Mouse (Mus musculus): ENCODE measurements at regions not wholly inside any gene's neighbourhood (a gene's known extent, or its start where the extent isn't known, plus 50 kb on each side); places are given as distances from the start of the nearest gene placed in this dataset.
"Not testable (repeated sequence)": the region's sequence is repeated elsewhere in the genome, so short reads cannot be mapped to it uniquely, and the experiment has no call there.

- WGBS: 61% methylated on average over 7 of the region's 7 CpGs
- Histone ChIP-seq H3K9ac (no peak overlapping the region), H3K4me3 (replicated peaks) (no peak overlapping the region), H3K36me3 (no peaks in the 10 kb centered on the region), H3K27me3 (replicated peaks) (no peaks in the 10 kb centered on the region), H3K4me1 (no peaks in the 10 kb centered on the region), H3K4me2 (no peak overlapping the region), H3K9me3 (no peaks in the 10 kb centered on the region), H3K27ac (no peak overlapping the region)
- ATAC-seq (ENCODE audit: insufficient read depth, low FRiP score, low read depth): no peak
Measured at GRCm38 (mm10) chr13:115751271-115751670, 558.2 kb downstream of the Isl1 start.

- H3K4me3 ChIP-seq (replicated peaks); H3K4me1 ChIP-seq; H3K36me3 ChIP-seq; H3K4me2 ChIP-seq; H3K9ac ChIP-seq; H3K27ac ChIP-seq; ATAC-seq (ENCODE audit: insufficient read depth, low FRiP score, low read depth); H3K9me3 ChIP-seq; H3K27me3 ChIP-seq (replicated peaks): not testable (repeated sequence)
- WGBS: 59% methylated on average over 1 of the region's 1 CpGs
Measured at GRCm38 (mm10) chr13:115742080-115742479, 567.4 kb downstream of the Isl1 start.

- Histone ChIP-seq H3K4me2 (no peak overlapping the region), H3K4me1 (no peaks in the 10 kb centered on the region), H3K9me3 (no peaks in the 10 kb centered on the region), H3K36me3 (no peaks in the 10 kb centered on the region), H3K27ac (no peak overlapping the region), H3K27me3 (replicated peaks) (no peaks in the 10 kb centered on the region), H3K9ac (no peak overlapping the region), H3K4me3 (replicated peaks) (no peak overlapping the region)
- 84% methylated on average over 5 of the region's 5 CpGs for WGBS
- no peak for ATAC-seq (ENCODE audit: insufficient read depth, low FRiP score, low read depth)
Measured at GRCm38 (mm10) chr13:115727986-115728385, 581.5 kb downstream of the Isl1 start.

GRCm38 (mm10) chr13:115725356-115725952 lies 584.0 kb downstream of the Isl1 start:
- no peaks in the 10 kb centered on the region for H3K36me3 ChIP-seq
- H3K27ac ChIP-seq: no peak overlapping the region
- no peak for ATAC-seq (ENCODE audit: insufficient read depth, low FRiP score, low read depth)
- no peak overlapping the region for H3K4me3 ChIP-seq (replicated peaks)
- no peak overlapping the region for H3K4me2 ChIP-seq
- no peak overlapping the region for H3K9ac ChIP-seq
- H3K9me3 ChIP-seq: no peaks in the 10 kb centered on the region
- 60% methylated on average over 5 of the region's 5 CpGs for WGBS
- H3K4me1 ChIP-seq: no peaks in the 10 kb centered on the region
- H3K27me3 ChIP-seq (replicated peaks): no peaks in the 10 kb centered on the region

GRCm38 (mm10) chr13:115719276-115719675 lies 590.2 kb downstream of the Isl1 start:
- Histone ChIP-seq H3K4me1 (no peaks in the 10 kb centered on the region), H3K9ac (no peak overlapping the region), H3K4me2 (no peak overlapping the region), H3K9me3 (no peaks in the 10 kb centered on the region), H3K4me3 (replicated peaks) (no peak overlapping the region), H3K27me3 (replicated peaks) (no peaks in the 10 kb centered on the region), H3K36me3 (no peaks in the 10 kb centered on the region), H3K27ac (no peak overlapping the region)
- WGBS: 87% methylated on average over 2 of the region's 2 CpGs
- ATAC-seq (ENCODE audit: insufficient read depth, low FRiP score, low read depth): no peak

GRCm38 (mm10) chr13:115718859-115719258 lies 590.6 kb downstream of the Isl1 start:
- Histone ChIP-seq H3K4me1 (no peaks in the 10 kb centered on the region), H3K27ac (no peak overlapping the region), H3K27me3 (replicated peaks) (no peaks in the 10 kb centered on the region), H3K4me2 (no peak overlapping the region), H3K36me3 (no peaks in the 10 kb centered on the region), H3K4me3 (replicated peaks) (no peak overlapping the region), H3K9me3 (no peaks in the 10 kb centered on the region), H3K9ac (no peak overlapping the region)
- ATAC-seq (ENCODE audit: insufficient read depth, low FRiP score, low read depth): no peak
- 69% methylated on average over 5 of the region's 5 CpGs for WGBS

GRCm38 (mm10) chr13:115696197-115696596 lies 594.4 kb upstream of the Itga1 start:
- Histone ChIP-seq H3K4me3 (replicated peaks) (no peak overlapping the region), H3K27me3 (replicated peaks) (no peaks in the 10 kb centered on the region), H3K4me1 (no peaks in the 10 kb centered on the region), H3K4me2 (no peak overlapping the region), H3K27ac (no peak overlapping the region), H3K9me3 (no peaks in the 10 kb centered on the region), H3K36me3 (no peaks in the 10 kb centered on the region), H3K9ac (no peak overlapping the region)
- WGBS: 25% methylated on average over 2 of the region's 2 CpGs
- no peak for ATAC-seq (ENCODE audit: insufficient read depth, low FRiP score, low read depth)

- no peaks in the 10 kb centered on the region for H3K36me3 ChIP-seq
- 79% methylated on average over 4 of the region's 4 CpGs for WGBS
- ATAC-seq (ENCODE audit: insufficient read depth, low FRiP score, low read depth): no peak
Measured at GRCm38 (mm10) chr13:115687426-115687825, 585.7 kb upstream of the Itga1 start.

GRCm38 (mm10) chr13:115679591-115679990 lies 577.8 kb upstream of the Itga1 start:
- no peak overlapping the region for H3K27ac ChIP-seq
- ATAC-seq (ENCODE audit: insufficient read depth, low FRiP score, low read depth): no peak
- no peaks in the 10 kb centered on the region for H3K27me3 ChIP-seq (replicated peaks)
- H3K4me3 ChIP-seq (replicated peaks): no peak overlapping the region
- H3K4me2 ChIP-seq: no peak overlapping the region
- WGBS: 29% methylated on average over 6 of the region's 6 CpGs
- no peaks in the 10 kb centered on the region for H3K9me3 ChIP-seq
- H3K36me3 ChIP-seq: no peaks in the 10 kb centered on the region
- H3K9ac ChIP-seq: no peak overlapping the region
- H3K4me1 ChIP-seq: no peaks in the 10 kb centered on the region

More at GRCm38 (mm10) chr13:115687426-115687825, 585.7 kb upstream of the Itga1 start:
- Histone ChIP-seq H3K27ac (no peak overlapping the region), H3K27me3 (replicated peaks) (no peaks in the 10 kb centered on the region), H3K4me2 (no peak overlapping the region), H3K4me1 (no peaks in the 10 kb centered on the region), H3K4me3 (replicated peaks) (no peak overlapping the region), H3K9me3 (no peaks in the 10 kb centered on the region), H3K9ac (no peak overlapping the region)

- H3K27ac ChIP-seq: no peak overlapping the region
- no peaks in the 10 kb centered on the region for H3K27me3 ChIP-seq (replicated peaks)
- no peaks in the 10 kb centered on the region for H3K36me3 ChIP-seq
- ATAC-seq (ENCODE audit: insufficient read depth, low FRiP score, low read depth): no peak
- H3K4me3 ChIP-seq (replicated peaks): no peak overlapping the region
- WGBS: 66% methylated on average over 5 of the region's 5 CpGs
- no peak overlapping the region for H3K4me2 ChIP-seq
- H3K9me3 ChIP-seq: no peaks in the 10 kb centered on the region
- no peaks in the 10 kb centered on the region for H3K4me1 ChIP-seq
- no peak overlapping the region for H3K9ac ChIP-seq
Measured at GRCm38 (mm10) chr13:115676836-115677235, 575.1 kb upstream of the Itga1 start.

- Histone ChIP-seq H3K9me3 (no peaks in the 10 kb centered on the region), H3K9ac (no peak overlapping the region), H3K4me3 (replicated peaks) (no peak overlapping the region), H3K4me1 (no peaks in the 10 kb centered on the region), H3K27me3 (replicated peaks) (no peaks in the 10 kb centered on the region), H3K27ac (no peak overlapping the region), H3K4me2 (no peak overlapping the region), H3K36me3 (no peaks in the 10 kb centered on the region)
- WGBS: 29% methylated on average over 5 of the region's 5 CpGs
- no peak for ATAC-seq (ENCODE audit: insufficient read depth, low FRiP score, low read depth)
Measured at GRCm38 (mm10) chr13:115673729-115674128, 572.0 kb upstream of the Itga1 start.

- no peak overlapping the region for H3K4me2 ChIP-seq
- ATAC-seq (ENCODE audit: insufficient read depth, low FRiP score, low read depth): no peak
- H3K36me3 ChIP-seq: no peaks in the 10 kb centered on the region
- H3K9ac ChIP-seq: no peak overlapping the region
- no peaks in the 10 kb centered on the region for H3K27me3 ChIP-seq (replicated peaks)
- H3K4me3 ChIP-seq (replicated peaks): no peak overlapping the region
- 78% methylated on average over 7 of the region's 7 CpGs for WGBS
- H3K4me1 ChIP-seq: no peaks in the 10 kb centered on the region
- no peak overlapping the region for H3K27ac ChIP-seq
- H3K9me3 ChIP-seq: no peaks in the 10 kb centered on the region
Measured at GRCm38 (mm10) chr13:115671685-115672084, 569.9 kb upstream of the Itga1 start.

GRCm38 (mm10) chr13:115669516-115669915 lies 567.8 kb upstream of the Itga1 start:
- Histone ChIP-seq H3K9ac (no peak overlapping the region), H3K4me3 (replicated peaks) (no peak overlapping the region), H3K4me2 (no peak overlapping the region), H3K36me3 (no peaks in the 10 kb centered on the region), H3K27ac (no peak overlapping the region), H3K9me3 (no peaks in the 10 kb centered on the region), H3K27me3 (replicated peaks) (no peaks in the 10 kb centered on the region), H3K4me1 (no peaks in the 10 kb centered on the region)
- WGBS: 42% methylated on average over 3 of the region's 3 CpGs
- no peak for ATAC-seq (ENCODE audit: insufficient read depth, low FRiP score, low read depth)
